Mouse (Mus musculus): ENCODE data around the gene Cxcr1.

Cxcr1 gene

DNA sequence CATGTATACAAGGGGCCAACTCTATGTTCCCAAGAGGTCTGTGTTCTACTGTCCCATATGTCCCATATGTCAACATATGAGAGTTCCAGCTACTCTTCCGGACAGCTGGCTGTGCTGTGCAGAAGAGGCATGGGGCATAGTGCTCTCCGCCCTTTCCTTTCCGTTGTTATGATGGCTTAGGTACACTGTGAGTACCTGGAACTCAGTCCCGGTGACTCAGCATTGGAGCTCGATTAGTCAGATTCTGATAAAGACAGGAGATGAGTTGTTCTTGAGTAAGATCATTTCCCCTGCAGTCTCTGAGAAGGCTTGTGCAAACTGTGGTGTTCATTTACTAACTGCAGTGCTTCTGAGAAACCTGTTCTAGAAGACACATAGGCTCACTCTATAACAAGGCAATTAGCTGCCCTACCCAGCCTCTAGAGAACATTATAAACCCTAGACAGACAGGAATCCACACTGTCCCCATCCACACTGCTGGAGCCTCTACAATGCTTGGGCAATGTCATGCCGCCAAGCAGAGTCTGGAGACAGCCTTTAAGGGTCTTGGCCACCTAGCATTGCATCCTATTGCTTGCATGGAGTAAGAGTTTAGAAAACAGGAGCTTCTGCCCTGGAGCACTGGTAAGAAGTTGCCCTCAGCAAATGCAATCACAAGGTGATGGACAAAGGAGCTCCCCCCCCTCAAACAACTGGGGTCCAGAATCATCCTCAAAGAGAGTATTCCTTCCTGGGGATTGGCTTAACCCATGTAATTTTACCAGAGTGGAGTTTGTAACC is 45.1 kb downstream of the Cxcr1 start:
- intact Hi-C loops (cut with DNase I), result no loop called here

Small RNA genes lying within 50 kb of the gene (microRNA-seq; reads per million reads assigned to microRNA genes)
- gene Mir1928, result 0 reads per million in 2 experiments
